In the genomic region with DNA sequence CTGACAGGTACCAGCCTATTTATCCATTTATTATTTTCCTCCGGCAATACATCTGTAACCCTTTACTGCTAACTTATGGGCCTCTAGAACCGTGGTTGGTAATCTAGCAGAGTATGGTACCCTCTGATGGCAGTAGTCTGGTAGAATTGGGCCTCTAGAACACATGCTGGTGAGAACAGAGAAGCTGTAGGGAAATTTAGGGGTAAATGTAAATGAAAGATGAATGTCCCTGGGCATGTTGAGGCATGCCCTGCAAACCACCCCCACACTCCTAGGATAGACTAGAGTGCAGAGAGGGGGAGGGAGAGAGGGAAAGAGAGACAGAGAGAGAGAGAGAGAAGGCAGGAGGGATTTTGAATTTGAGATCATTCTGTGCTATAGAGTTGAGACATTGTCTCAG, we compare ENCODE assay signal across 10 mouse cellular contexts. TPM values are rescaled to one million over a fixed set of nuclear protein-coding genes. Genes with fewer than 3 reads are reported as not detected.
DNase-seq lines count a peak whose midpoint lies in the region; ATAC-seq and TF ChIP-seq lines count a peak whose summit lies in the region.
"Had no signal": no experiment of that assay in that cellular context is flagged by ENCODE, and none has a peak within 500 bp of the region (broad histone marks: within the 10 kb centered on the region; RNA-seq: fewer than 3 reads in every experiment).

No protein-coding gene starts in this region.

- no peak for ATAC-seq in megakaryocyte, adult 5-6 weeks (ENCODE audit: poor library complexity, severe bottlenecking)
- no peak for ATAC-seq in forebrain, embryonic 11.5 days (replicated peaks; ENCODE audit: low FRiP score)
- no peak for ATAC-seq in limb, embryonic 15.5 days (ENCODE audit: insufficient number of reproducible peaks, low FRiP score, low TSS enrichment, low read depth)
- no peak for ATAC-seq in stomach, postnatal 0 days (ENCODE audit: low FRiP score, low TSS enrichment)

- peak overlapping the region; percentile 98 for H3K4me3 ChIP-seq in megakaryocyte, embryonic 14.5 days (replicated peaks)
- peak overlapping the region; percentile 51 for H3K4me3 ChIP-seq in forebrain, embryonic 11.5 days (ENCODE audit: low read depth, low read length)
- H3K4me3 ChIP-seq in limb, embryonic 15.5 days: peak overlapping the region; percentile 72
- peak overlapping the region; percentile 70; the same call in 1 of the 2 replicates for H3K4me3 ChIP-seq in stomach, postnatal 0 days (ENCODE audit: low read depth, low read length)

- no peaks in the 10 kb centered on the region for H3K27me3 ChIP-seq in megakaryocyte, embryonic 14.5 days (replicated peaks)
- H3K27me3 ChIP-seq in forebrain, embryonic 11.5 days (ENCODE audit: control insufficient read depth, insufficient read depth, low read length): no peaks in the 10 kb centered on the region
- no peaks in the 10 kb centered on the region for H3K27me3 ChIP-seq in limb, embryonic 15.5 days
- H3K27me3 ChIP-seq in stomach, postnatal 0 days (ENCODE audit: control insufficient read depth, insufficient read depth, low read length): no peaks in the 10 kb centered on the region

- DNase-seq in forebrain, embryonic 11.5 days (ENCODE audit: low spot score): no peak
- no peak for DNase-seq in stomach, postnatal 0 days (ENCODE audit: low spot score)
- DNase-seq in layer of hippocampus, adult 18-20 months (ENCODE audit: low spot score in 2 of 2): no peak
- DNase-seq in urinary bladder, postnatal 36 days (ENCODE audit: low spot score in 2 of 2): no peak
- DNase-seq in adrenal gland, postnatal 10 days: no peak
- DNase-seq: heart, adult 2 months; thymus, postnatal 14 days had no signal

- peak overlapping the region; percentile 90 for H3K4me2 ChIP-seq in forebrain, embryonic 11.5 days (ENCODE audit: low read depth, low read length, severe bottlenecking)
- H3K4me2 ChIP-seq in limb, embryonic 15.5 days: peak overlapping the region; percentile 71
- peak overlapping the region; percentile 61 for H3K4me2 ChIP-seq in stomach, postnatal 0 days (replicated peaks; ENCODE audit: low read depth)

- no peaks in the 10 kb centered on the region for H3K9me3 ChIP-seq in megakaryocyte, embryonic 14.5 days
- no peaks in the 10 kb centered on the region for H3K9me3 ChIP-seq in forebrain, embryonic 11.5 days (ENCODE audit: control insufficient read depth, low read length)
- H3K9me3 ChIP-seq in limb, embryonic 15.5 days: no peaks in the 10 kb centered on the region
- H3K9me3 ChIP-seq in stomach, postnatal 0 days (ENCODE audit: control insufficient read depth, low read length): no peaks in the 10 kb centered on the region

- no peak for TF ChIP-seq EP300 in stomach, postnatal 0 days (optimal IDR thresholded peaks at IDR 0.05)

- 48% methylated on average over 2 of the region's 2 CpGs for WGBS in forebrain, embryonic 11.5 days
- 24% methylated on average over 2 of the region's 2 CpGs for WGBS in limb, embryonic 15.5 days
- 20% methylated on average over 2 of the region's 2 CpGs for WGBS in stomach, postnatal 0 days

- no peak for TF ChIP-seq CTCF in stomach, postnatal 0 days (IDR thresholded peaks at IDR 0.05; ENCODE audit: low read depth)

- peaks cover 84% of the 10 kb centered on the region for H3K4me1 ChIP-seq in megakaryocyte, embryonic 14.5 days
- H3K4me1 ChIP-seq in forebrain, embryonic 11.5 days (replicated peaks; ENCODE audit: control insufficient read depth, insufficient read depth, low read length): peaks cover 18% of the 10 kb centered on the region; the same call in 1 of the 2 replicates
- H3K4me1 ChIP-seq in limb, embryonic 15.5 days: peaks cover 32% of the 10 kb centered on the region
- peaks cover 6% of the 10 kb centered on the region; the same call in 1 of the 2 replicates for H3K4me1 ChIP-seq in stomach, postnatal 0 days (replicated peaks; ENCODE audit: control insufficient read depth, insufficient read depth)

- no peak overlapping the region for H3K27ac ChIP-seq in forebrain, embryonic 11.5 days (ENCODE audit: low read depth, low read length)
- H3K27ac ChIP-seq in limb, embryonic 15.5 days: no peak overlapping the region
- H3K27ac ChIP-seq in stomach, postnatal 0 days (replicated peaks): no peak overlapping the region
- H3K27ac ChIP-seq: heart, adult 2 months had no signal

- H3K9ac ChIP-seq in forebrain, embryonic 11.5 days (ENCODE audit: low read length): peak overlapping the region; percentile 72
- no peak overlapping the region for H3K9ac ChIP-seq in limb, embryonic 15.5 days
- H3K9ac ChIP-seq in stomach, postnatal 0 days (ENCODE audit: low read length): 0 out of 2 replicates have a peak overlapping the region, but pooled peaks have one; percentile 53

- H3K36me3 ChIP-seq in megakaryocyte, embryonic 14.5 days (replicated peaks; ENCODE audit: low read length): peaks cover 44% of the 10 kb centered on the region
- H3K36me3 ChIP-seq in forebrain, embryonic 11.5 days (ENCODE audit: control insufficient read depth, insufficient read depth, low read length): peaks cover 6% of the 10 kb centered on the region
- peaks cover 9% of the 10 kb centered on the region; the same call in 1 of the 2 replicates for H3K36me3 ChIP-seq in limb, embryonic 15.5 days
- H3K36me3 ChIP-seq in stomach, postnatal 0 days (ENCODE audit: control insufficient read depth, insufficient read depth, low read length): 0 out of 2 replicates have a peak, but pooled peaks cover 2% of the 10 kb centered on the region

RNA-seq across cellular contexts. Expression of a gene that starts 0.8 kb away (rescaled TPM):
- polyA plus RNA-seq in megakaryocyte, embryonic 14.5 days (2012; ENCODE audit: insufficient read depth, low replicate concordance): 54.5 and 57.7 TPM in 2 replicates
- 11.9 and 12.2 TPM in 2 replicates for total RNA-seq in megakaryocyte, adult 5-6 weeks (2015)
- 12.8 and 15.4 TPM in 2 replicates for total RNA-seq in megakaryocyte, adult 5-6 weeks (2017)
- 99.5 and 102 TPM in 2 replicates for polyA plus RNA-seq in forebrain, embryonic 11.5 days (2014; fragmentation: Nextera tagmentation; extraction: Ambion mirVana)
- polyA plus RNA-seq in limb, embryonic 15.5 days (2015; fragmentation: Nextera tagmentation; extraction: Ambion mirVana): 37.8 and 40.2 TPM in 2 replicates
- polyA plus RNA-seq in stomach, postnatal 0 days (2015; fragmentation: Nextera tagmentation; extraction: Ambion mirVana): 7.7 and 8.3 TPM in 2 replicates
- total RNA-seq in layer of hippocampus, adult 18-20 months (2021): 10 to 100 TPM; 23.2 to 25.0 TPM
- 1 to 10 TPM; 6.0 to 6.4 TPM for total RNA-seq in adrenal gland, postnatal 10 days (2021)

RNA-seq across cellular contexts. Expression of a gene that starts 19.7 kb away (rescaled TPM):
- polyA plus RNA-seq in megakaryocyte, embryonic 14.5 days (2012; ENCODE audit: insufficient read depth, low replicate concordance): not detected in 2 replicates
- not detected in 2 replicates for total RNA-seq in megakaryocyte, adult 5-6 weeks (2015)
- not detected in 2 replicates for total RNA-seq in megakaryocyte, adult 5-6 weeks (2017)
- polyA plus RNA-seq in forebrain, embryonic 11.5 days (2014; fragmentation: Nextera tagmentation; extraction: Ambion mirVana): not detected in 2 replicates
- not detected in 2 replicates for polyA plus RNA-seq in limb, embryonic 15.5 days (2015; fragmentation: Nextera tagmentation; extraction: Ambion mirVana)
- polyA plus RNA-seq in stomach, postnatal 0 days (2015; fragmentation: Nextera tagmentation; extraction: Ambion mirVana): not detected in 2 replicates
- total RNA-seq in layer of hippocampus, adult 18-20 months (2021): under 1 TPM; 0.86 to 0.99 TPM
- total RNA-seq in adrenal gland, postnatal 10 days (2021): not detected

RNA-seq across cellular contexts. Expression of a gene that starts 30.9 kb away (rescaled TPM):
- polyA plus RNA-seq in megakaryocyte, embryonic 14.5 days (2012; ENCODE audit: insufficient read depth, low replicate concordance): 7.8 TPM in 2 replicates
- total RNA-seq in megakaryocyte, adult 5-6 weeks (2015): 0.75 and 0.94 TPM in 2 replicates
- total RNA-seq in megakaryocyte, adult 5-6 weeks (2017): 0.22 and 0.81 TPM in 2 replicates
- polyA plus RNA-seq in forebrain, embryonic 11.5 days (2014; fragmentation: Nextera tagmentation; extraction: Ambion mirVana): 52.0 and 68.1 TPM in 2 replicates
- 11.7 and 11.9 TPM in 2 replicates for polyA plus RNA-seq in limb, embryonic 15.5 days (2015; fragmentation: Nextera tagmentation; extraction: Ambion mirVana)
- polyA plus RNA-seq in stomach, postnatal 0 days (2015; fragmentation: Nextera tagmentation; extraction: Ambion mirVana): 7.5 and 9.7 TPM in 2 replicates
- total RNA-seq in layer of hippocampus, adult 18-20 months (2021): 100 to 1,000 TPM; 172 to 173 TPM
- 10 to 100 TPM; 11.1 to 12.1 TPM for total RNA-seq in adrenal gland, postnatal 10 days (2021)
